Mouse (Mus musculus) adipocyte (in vitro differentiated cells): Measurements from ENCODE around the gene Prkcz.
A peak's percentile ranks its signal among the peaks of the same experiment; 100 is the strongest.

Source experiments
- DNase-seq: peaks from one replicate; pipeline ENCODE4 v3.0.0-alpha.2; 2016; ENCODE audit warnings: low spot score

Prkcz gene

DNA sequence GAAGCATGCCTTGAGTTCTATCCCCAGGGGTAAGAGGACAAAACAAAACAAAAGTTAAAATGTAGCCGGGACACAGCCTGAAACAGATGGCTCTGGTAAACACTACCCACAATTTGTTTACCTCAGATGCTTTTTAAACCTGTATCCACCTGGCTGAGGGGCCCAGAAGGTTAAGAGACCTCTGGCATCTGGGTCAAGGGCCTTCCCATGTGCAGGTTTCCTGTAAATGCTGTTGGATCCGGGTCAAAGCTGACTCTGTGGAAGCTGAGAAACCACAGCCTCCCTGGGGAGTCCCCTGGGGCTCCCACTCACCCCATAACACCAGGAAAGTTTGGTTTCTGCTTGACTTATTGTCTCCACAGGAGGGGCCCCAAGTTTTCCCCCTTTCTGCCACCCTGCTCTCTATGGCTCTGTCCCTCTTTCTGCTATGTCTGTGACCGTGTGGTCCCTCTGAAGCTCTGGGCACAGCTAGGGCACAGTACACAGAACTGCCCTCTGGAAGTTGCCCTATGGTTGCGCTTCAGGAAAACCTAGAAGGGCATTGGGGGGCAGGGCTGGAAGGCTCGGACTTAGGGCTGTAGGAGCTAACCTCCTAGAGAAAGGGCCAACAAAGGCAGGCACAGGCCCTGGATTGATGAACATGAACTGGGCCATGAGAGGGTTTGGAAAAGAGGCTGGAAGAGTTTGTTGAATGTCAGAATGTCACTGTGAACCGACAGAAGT lies 115.2 kb downstream of the Prkcz start:
- DNase-seq, result peak; percentile 48

DNA sequence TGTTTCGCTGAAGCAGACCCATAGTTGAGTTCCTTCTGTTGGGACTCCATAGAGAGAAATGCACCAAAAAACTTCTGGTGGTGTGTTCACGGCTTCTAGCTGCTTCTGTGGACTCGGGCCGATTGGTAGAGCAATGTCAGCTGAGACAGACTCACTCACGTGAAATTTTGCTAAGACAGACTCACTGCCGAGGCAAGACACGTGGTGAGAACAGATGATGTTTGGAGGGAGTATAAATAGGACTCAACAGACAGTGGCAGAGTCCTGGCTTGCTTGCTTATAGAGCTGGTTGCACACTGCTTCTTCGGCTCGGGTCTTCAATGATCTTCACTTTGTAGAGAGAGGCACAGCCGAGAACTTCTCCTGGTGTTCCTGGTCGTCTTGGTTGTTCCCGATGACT lies 117.9 kb downstream of the Prkcz start:
- DNase-seq, result no peak

- DNase-seq, result no peak
Measured at GRCm38 (mm10) chr4:155242292-155242691, 118.9 kb downstream of the Prkcz start.

GRCm38 (mm10) chr4:155241789-155242188 lies 119.4 kb downstream of the Prkcz start:
- DNase-seq, result no peak

GRCm38 (mm10) chr4:155239494-155239893 lies 121.7 kb downstream of the Prkcz start:
- DNase-seq, result no peak

DNA sequence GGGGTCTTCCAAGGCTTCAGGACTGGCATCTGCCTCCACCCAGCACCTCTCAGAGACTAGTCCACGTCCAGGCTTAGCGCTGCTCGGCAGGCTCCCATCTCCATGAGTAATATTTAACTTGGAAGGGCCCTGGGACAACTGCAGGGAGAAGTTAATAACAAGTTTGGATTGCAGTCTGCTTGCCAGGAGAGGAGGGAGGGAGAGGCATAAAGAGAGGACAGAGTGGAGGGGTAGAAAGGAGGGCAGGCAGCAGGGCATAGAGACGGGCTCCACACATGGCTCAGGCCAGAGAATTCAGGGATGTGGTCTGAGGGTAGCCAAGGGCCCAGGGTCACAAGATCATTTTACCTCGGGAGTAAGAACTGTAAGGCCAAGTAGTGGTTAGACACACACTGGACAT lies 122.9 kb downstream of the Prkcz start:
- DNase-seq, result peak; percentile 74

- DNase-seq, result no peak
Measured at GRCm38 (mm10) chr4:155236737-155237385, 124.3 kb downstream of the Prkcz start.

DNA sequence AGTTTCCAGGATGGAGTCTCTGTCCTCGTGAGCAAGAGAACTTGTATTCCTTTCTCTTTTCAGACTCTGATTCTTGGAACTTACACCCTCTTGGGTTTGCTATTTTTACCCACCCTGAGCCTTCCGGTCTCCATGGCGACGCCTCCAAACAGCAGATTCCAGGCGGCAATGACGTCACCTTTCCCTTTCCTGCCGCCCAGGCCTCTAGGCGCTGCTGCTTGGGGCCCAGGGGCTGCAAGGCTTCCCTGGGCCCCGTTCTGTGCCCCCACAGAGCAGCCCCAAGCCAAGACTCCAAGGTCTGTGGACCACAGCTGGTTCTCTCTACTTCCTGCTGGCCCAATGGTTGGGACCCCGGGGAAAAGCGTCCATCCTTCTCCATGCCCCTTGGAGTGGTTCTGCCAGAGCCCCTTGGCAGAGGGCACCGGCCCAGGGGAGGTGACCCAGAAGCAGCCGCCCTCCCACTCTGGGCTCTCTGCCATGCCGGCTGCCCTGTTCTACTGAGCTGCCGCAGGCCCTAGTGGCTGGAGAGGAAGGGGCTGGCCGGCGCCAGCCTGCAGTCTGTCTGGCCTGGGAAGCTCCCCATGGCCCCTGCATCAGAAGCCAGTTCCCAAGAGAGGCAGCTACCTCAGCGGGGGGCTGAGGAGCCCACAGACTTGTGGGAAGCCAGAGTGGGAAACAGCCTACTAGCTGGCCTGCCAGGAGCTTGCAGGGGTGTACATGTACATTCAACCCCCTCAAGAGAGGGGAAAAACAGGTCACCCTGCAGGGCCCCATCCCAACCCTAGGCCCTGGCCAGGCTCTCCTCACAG lies 125.6 kb downstream of the Prkcz start:
- peak; percentile 87 for DNase-seq

DNA sequence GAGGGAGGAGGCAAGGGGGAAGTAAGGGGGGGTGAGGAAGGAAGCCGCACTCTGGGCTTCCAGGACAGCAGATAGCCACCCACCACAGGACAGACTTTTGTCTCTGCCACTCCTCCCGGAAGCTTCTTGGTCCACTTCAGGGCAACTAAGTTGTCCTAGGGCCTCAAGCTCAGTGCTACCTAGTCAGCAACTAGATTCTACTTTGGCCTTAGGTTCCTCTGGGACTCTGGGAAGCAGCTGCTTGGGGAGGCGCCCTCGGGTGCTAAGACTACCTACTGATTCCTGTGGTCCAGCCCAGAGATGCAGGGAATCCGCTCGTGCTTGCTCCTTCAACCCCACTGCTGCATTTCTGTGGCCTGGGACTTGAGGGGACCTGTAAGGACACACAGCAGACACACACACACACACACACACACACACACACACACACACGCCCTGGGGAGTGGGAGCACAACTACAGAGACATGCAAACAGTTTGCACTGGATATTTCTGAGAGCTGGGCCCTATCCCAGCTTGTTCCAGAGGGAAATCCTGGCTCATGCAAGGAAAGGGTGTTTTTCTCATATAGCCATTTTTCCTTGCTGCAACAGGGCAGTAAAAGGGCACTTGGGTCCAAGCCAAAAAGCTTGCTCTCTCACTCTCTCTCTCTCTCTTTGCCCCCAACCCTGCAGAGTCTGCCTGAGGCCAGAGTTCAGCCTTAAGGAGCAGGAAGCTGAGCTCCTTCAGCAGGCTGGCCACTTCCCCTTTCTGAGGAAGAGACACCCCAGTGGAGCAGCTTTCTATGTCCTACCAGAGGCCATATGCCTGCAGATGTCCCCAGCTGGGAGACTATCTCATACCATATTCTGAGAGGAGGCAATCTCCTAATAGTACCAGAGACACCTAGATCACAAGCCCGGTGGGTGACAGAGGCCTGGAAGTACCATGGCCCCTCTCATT lies 126.5 kb downstream of the Prkcz start:
- DNase-seq, result peak; percentile 89

GRCm38 (mm10) chr4:155233878-155234277 lies 127.3 kb downstream of the Prkcz start:
- no peak for DNase-seq

DNA sequence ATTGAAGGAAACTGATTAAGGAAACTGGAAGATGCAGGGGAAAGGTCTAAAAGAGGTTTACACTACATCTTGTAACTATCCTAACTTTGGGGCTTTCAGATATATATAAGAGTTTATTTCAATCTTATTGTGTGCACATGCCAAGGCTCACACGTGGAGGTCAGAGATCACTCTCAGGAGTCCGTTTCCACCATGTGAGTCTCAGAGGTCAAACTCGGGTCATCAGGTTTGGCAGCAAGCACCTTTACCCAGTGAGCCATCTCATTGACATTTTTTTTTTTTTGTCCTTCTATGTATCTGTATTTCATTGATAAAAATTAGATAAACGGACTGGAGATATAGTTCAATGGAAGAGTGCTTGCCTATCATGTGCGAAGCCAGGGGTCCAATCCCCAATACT lies 132.7 kb downstream of the Prkcz start:
- DNase-seq, result no peak

DNA sequence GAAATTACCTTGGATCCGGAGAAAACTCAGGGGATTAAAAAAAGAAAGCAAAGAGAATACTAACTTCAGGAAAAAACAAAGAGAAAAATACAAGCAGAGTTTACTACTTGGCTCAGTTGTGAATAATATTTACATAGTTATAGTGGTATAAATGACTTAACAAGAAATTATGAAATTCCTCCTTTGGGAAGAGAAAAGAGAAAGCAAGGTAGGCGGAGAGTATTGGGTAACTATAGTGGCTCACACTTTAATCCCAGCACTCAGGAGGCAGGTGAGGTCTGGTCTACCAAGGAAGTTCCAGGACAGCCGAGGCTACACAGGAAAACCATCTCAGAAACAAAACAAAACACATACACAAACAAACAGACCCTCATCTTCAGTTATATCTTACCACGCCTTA lies 133.2 kb downstream of the Prkcz start:
- no peak for DNase-seq

- DNase-seq, result no peak
Measured at GRCm38 (mm10) chr4:155225918-155226317, 135.2 kb downstream of the Prkcz start.

- peak; percentile 56 for DNase-seq
Measured at GRCm38 (mm10) chr4:155223594-155224528, 137.3 kb downstream of the Prkcz start.

DNA sequence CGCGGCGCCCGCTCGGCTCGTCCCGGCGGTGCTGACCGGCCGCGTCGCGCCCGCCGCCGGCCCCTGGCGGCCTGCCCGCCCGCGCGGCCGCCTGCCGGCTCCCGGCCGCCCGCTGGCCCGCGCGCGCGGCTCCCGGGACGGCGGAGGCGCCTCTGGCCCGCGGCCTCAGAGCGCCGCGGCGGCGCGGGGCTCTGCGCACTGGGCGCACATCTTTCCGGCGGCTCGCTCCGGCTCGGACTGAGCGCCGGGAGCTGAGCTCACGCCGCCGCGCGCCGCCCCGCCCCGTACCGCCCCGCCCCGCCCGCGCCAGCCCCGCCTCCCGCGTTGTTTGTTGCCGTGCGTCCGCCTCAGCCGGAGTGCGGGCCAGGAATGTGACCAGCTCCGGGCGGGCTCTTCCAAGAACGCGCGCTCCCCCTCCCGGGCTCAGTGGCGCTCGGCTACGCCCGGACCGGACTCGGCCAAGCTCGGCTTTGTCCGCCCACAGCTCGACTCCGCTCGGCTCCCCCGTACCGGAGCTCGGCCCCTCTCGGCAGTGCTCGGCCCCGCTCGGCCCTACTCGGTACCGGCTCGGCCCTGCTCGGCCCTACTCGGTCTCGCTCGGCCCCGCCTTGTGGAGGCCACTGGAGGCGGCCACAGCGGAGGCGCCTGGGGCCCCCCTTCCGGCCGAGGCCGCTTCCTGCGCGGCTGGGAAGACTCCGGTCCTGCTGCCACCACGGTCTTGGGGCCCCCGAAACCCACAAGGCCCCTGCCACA lies 138.1 kb downstream of the Prkcz start:
- DNase-seq, result peak; percentile 96

GRCm38 (mm10) chr4:155222552-155222840 lies 138.7 kb downstream of the Prkcz start, which contains the start of gene Ski:
TSS of gene Ski (minus strand) at chr4:155222592.
- no peak for DNase-seq

GRCm38 (mm10) chr4:155221599-155222551 lies 139.3 kb downstream of the Prkcz start:
- DNase-seq, result peak; percentile 80

DNA sequence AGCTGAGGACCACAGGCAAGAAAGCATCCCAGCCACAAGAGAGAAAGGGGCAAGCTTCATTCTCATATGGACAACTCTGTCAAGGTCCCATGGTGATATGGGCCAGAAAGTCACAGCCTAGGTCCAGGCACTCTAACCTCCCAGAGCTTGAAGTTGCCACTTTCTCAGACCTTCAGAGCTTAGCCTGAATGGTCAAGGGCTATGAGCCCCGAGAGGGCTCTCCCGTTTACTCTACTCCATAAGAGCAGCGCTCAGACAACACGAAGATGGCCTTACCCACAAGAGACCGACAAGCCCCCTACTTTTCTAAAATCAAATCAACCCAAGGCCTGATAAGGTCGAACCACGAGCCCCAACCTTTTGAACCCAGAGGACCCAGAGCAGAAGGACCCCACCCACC lies 140.1 kb downstream of the Prkcz start:
- no peak for DNase-seq
